12 mouse cellular contexts compared by ENCODE assay signal in the genomic region with DNA sequence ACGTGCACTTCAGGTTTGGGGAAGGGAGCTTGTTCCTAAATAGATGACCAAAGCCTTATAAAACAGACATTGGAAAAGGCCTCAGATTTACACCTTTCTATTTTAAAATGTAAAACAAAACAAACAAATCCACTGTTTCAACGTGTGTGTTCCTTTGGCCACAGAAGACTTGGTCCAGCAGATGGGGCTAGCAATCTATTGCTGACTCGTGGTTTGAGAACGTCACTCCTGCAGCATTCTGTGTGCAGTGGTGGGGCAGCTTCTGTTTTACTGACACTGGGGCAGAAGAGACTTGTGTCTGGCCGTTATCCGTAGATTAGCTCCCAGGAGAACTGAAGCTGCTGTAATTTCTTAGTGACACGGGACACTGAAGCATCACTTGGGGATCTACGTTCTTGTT. TPM values are rescaled to one million over a fixed set of nuclear protein-coding genes. Genes with fewer than 3 reads are reported as not detected.
DNase-seq lines count a peak whose midpoint lies in the region; ATAC-seq and TF ChIP-seq lines count a peak whose summit lies in the region.
"Had no signal": no experiment of that assay in that cellular context is flagged by ENCODE, and none has a peak within 500 bp of the region (broad histone marks: within the 10 kb centered on the region; RNA-seq: fewer than 3 reads in every experiment).

No protein-coding gene starts in this region.

- H3K4me3 ChIP-seq in intestine, postnatal 0 days (ENCODE audit: low read depth, low read length) = no peak overlapping the region
- H3K4me3 ChIP-seq in intestine, embryonic 16.5 days (ENCODE audit: low read length) = no peak overlapping the region
- no peak overlapping the region for H3K4me3 ChIP-seq in midbrain, postnatal 0 days (ENCODE audit: low read depth, low read length)
- no peak overlapping the region for H3K4me3 ChIP-seq in midbrain, embryonic 13.5 days (replicated peaks)
- no peak overlapping the region for H3K4me3 ChIP-seq in bone marrow, adult 2 months (replicated peaks; ENCODE audit: control insufficient read depth, low read depth, low read length)
- H3K4me3 ChIP-seq: forebrain, embryonic 12.5 days; limb, embryonic 15.5 days had no signal

- H3K36me3 ChIP-seq in intestine, postnatal 0 days (ENCODE audit: control insufficient read depth, insufficient read depth) = peaks cover 55% of the 10 kb centered on the region
- peaks cover 7% of the 10 kb centered on the region for H3K36me3 ChIP-seq in intestine, embryonic 16.5 days (ENCODE audit: control insufficient read depth, insufficient read depth, low read length)
- peaks cover 38% of the 10 kb centered on the region for H3K36me3 ChIP-seq in midbrain, postnatal 0 days (ENCODE audit: insufficient read depth, low read length)
- H3K36me3 ChIP-seq in midbrain, embryonic 13.5 days = peaks cover 64% of the 10 kb centered on the region
- no peaks in the 10 kb centered on the region; the same call in 1 of the 2 replicates for H3K36me3 ChIP-seq in splenic B cell, adult 2 months (ENCODE audit: control insufficient read depth, insufficient read depth, low read length, poor library complexity, severe bottlenecking)

- DNase-seq in midbrain, postnatal 0 days (ENCODE audit: low spot score) = no peak
- peak; percentile 69 for DNase-seq in splenic B cell, adult 2 months (ENCODE audit: low read depth, low spot score)
- no peak for DNase-seq in frontal cortex, postnatal 14 days (ENCODE audit: low spot score in 2 of 2)

- no peak overlapping the region for H3K9ac ChIP-seq in intestine, postnatal 0 days (ENCODE audit: low read depth, low read length)
- no peak overlapping the region for H3K9ac ChIP-seq in intestine, embryonic 16.5 days (ENCODE audit: low read depth, low read length)
- H3K9ac ChIP-seq in midbrain, postnatal 0 days (replicated peaks; ENCODE audit: low read length, poor library complexity, severe bottlenecking) = no peak overlapping the region
- H3K9ac ChIP-seq in midbrain, embryonic 13.5 days (replicated peaks) = no peak overlapping the region
- H3K9ac ChIP-seq: forebrain, embryonic 12.5 days; limb, embryonic 15.5 days had no signal

- no peak for TF ChIP-seq POLR2A in bone marrow, adult 2 months (IDR thresholded peaks at IDR 0.05; ENCODE audit: borderline replicate concordance, control insufficient read depth, low read depth, low read length)

- H3K27ac ChIP-seq in intestine, postnatal 0 days (ENCODE audit: low read depth, low read length) = no peak overlapping the region
- H3K27ac ChIP-seq in intestine, embryonic 16.5 days (ENCODE audit: low read length) = no peak overlapping the region
- no peak overlapping the region for H3K27ac ChIP-seq in midbrain, postnatal 0 days (ENCODE audit: low read depth, low read length)
- no peak overlapping the region for H3K27ac ChIP-seq in midbrain, embryonic 13.5 days
- no peak overlapping the region for H3K27ac ChIP-seq in bone marrow, adult 2 months (ENCODE audit: control insufficient read depth, insufficient read depth, low read depth, low read length, poor library complexity)
- H3K27ac ChIP-seq: forebrain, embryonic 12.5 days; limb, embryonic 15.5 days had no signal

- no peak overlapping the region for H3K4me2 ChIP-seq in intestine, postnatal 0 days (replicated peaks; ENCODE audit: low read depth)
- H3K4me2 ChIP-seq in intestine, embryonic 16.5 days (ENCODE audit: low read depth, low read length) = no peak overlapping the region
- H3K4me2 ChIP-seq in midbrain, postnatal 0 days (ENCODE audit: low read depth, low read length, poor library complexity, severe bottlenecking) = no peak overlapping the region
- no peak overlapping the region for H3K4me2 ChIP-seq in midbrain, embryonic 13.5 days (replicated peaks)
- H3K4me2 ChIP-seq: forebrain, embryonic 12.5 days; limb, embryonic 15.5 days had no signal

- no peak for ATAC-seq in intestine, postnatal 0 days
- ATAC-seq in intestine, embryonic 16.5 days = no peak
- no peak for ATAC-seq in midbrain, postnatal 0 days (ENCODE audit: low FRiP score)
- no peak for ATAC-seq in midbrain, embryonic 13.5 days
- ATAC-seq: hindbrain, embryonic 16.5 days; Patski had no signal

- WGBS in intestine, postnatal 0 days = 68% methylated on average over 8 of the region's 8 CpGs
- 73% methylated on average over 8 of the region's 8 CpGs for WGBS in intestine, embryonic 16.5 days
- 82% methylated on average over 8 of the region's 8 CpGs for WGBS in midbrain, postnatal 0 days
- WGBS in midbrain, embryonic 13.5 days = 85% methylated on average over 8 of the region's 8 CpGs
- WGBS in bone marrow, adult 2 months = 72% methylated on average over 8 of the region's 8 CpGs

- H3K27me3 ChIP-seq in intestine, postnatal 0 days (replicated peaks; ENCODE audit: control insufficient read depth, insufficient read depth, low read length) = no peaks in the 10 kb centered on the region
- H3K27me3 ChIP-seq in intestine, embryonic 16.5 days (replicated peaks; ENCODE audit: control insufficient read depth, insufficient read depth, low read length) = no peaks in the 10 kb centered on the region
- no peaks in the 10 kb centered on the region for H3K27me3 ChIP-seq in midbrain, postnatal 0 days (ENCODE audit: insufficient read depth, low read length)
- H3K27me3 ChIP-seq in midbrain, embryonic 13.5 days = no peaks in the 10 kb centered on the region
- no peaks in the 10 kb centered on the region for H3K27me3 ChIP-seq in splenic B cell, adult 2 months (ENCODE audit: control insufficient read depth, insufficient read depth, low read length, poor library complexity, severe bottlenecking)
- H3K27me3 ChIP-seq: forebrain, embryonic 12.5 days; limb, embryonic 15.5 days; Patski had no signal

- TF ChIP-seq CTCF in intestine, postnatal 0 days (IDR thresholded peaks at IDR 0.05; ENCODE audit: low read depth) = peak; percentile 68
- peak; percentile 64 for TF ChIP-seq CTCF in midbrain, postnatal 0 days (IDR thresholded peaks at IDR 0.05)
- peak; percentile 37; the same call in 1 of the 2 replicates for TF ChIP-seq CTCF in bone marrow, adult 2 months (IDR thresholded peaks at IDR 0.05; ENCODE audit: control insufficient read depth, insufficient read depth, low read length)

- no peaks in the 10 kb centered on the region for H3K4me1 ChIP-seq in intestine, postnatal 0 days (replicated peaks; ENCODE audit: control insufficient read depth, insufficient read depth, low read length)
- H3K4me1 ChIP-seq in intestine, embryonic 16.5 days (ENCODE audit: control insufficient read depth, insufficient read depth, low read length) = no peaks in the 10 kb centered on the region
- H3K4me1 ChIP-seq in midbrain, postnatal 0 days (ENCODE audit: insufficient read depth, low read length) = no peaks in the 10 kb centered on the region
- no peaks in the 10 kb centered on the region for H3K4me1 ChIP-seq in midbrain, embryonic 13.5 days (replicated peaks)
- no peaks in the 10 kb centered on the region for H3K4me1 ChIP-seq in bone marrow, adult 2 months (ENCODE audit: control insufficient read depth, insufficient read depth, low read length)
- H3K4me1 ChIP-seq: forebrain, embryonic 12.5 days; limb, embryonic 15.5 days had no signal

- no peaks in the 10 kb centered on the region for H3K9me3 ChIP-seq in intestine, postnatal 0 days (ENCODE audit: control insufficient read depth)
- no peaks in the 10 kb centered on the region for H3K9me3 ChIP-seq in intestine, embryonic 16.5 days (ENCODE audit: control insufficient read depth, low read length)
- no peaks in the 10 kb centered on the region for H3K9me3 ChIP-seq in midbrain, postnatal 0 days (ENCODE audit: low read length)
- no peaks in the 10 kb centered on the region for H3K9me3 ChIP-seq in midbrain, embryonic 13.5 days
- H3K9me3 ChIP-seq: forebrain, embryonic 12.5 days; limb, embryonic 15.5 days had no signal

RNA-seq across cellular contexts. Expression of a gene that starts 6.9 kb away (rescaled TPM):
- 24.8 and 26.8 TPM in 2 replicates for polyA plus RNA-seq in intestine, postnatal 0 days (2015; fragmentation: Nextera tagmentation; extraction: Ambion mirVana)
- polyA plus RNA-seq in intestine, embryonic 16.5 days (2015; fragmentation: Nextera tagmentation; extraction: Ambion mirVana) = 53.9 and 58.3 TPM in 2 replicates
- total RNA-seq in midbrain, postnatal 0 days (2014; rRNA removed) = 20.1 and 23.2 TPM in 2 replicates
- polyA plus RNA-seq in midbrain, postnatal 0 days (2015; fragmentation: Nextera tagmentation; extraction: Ambion mirVana) = 24.6 and 25.5 TPM in 2 replicates
- 51.3 and 53.7 TPM in 2 replicates for polyA plus RNA-seq in midbrain, embryonic 13.5 days (2015; fragmentation: Nextera tagmentation; extraction: Ambion mirVana)
- 29.0 and 47.1 TPM in 2 replicates for polyA plus RNA-seq in bone marrow, adult 2 months (2011; ENCODE audit: insufficient read depth, insufficient read length, low replicate concordance, missing spikeins)

RNA-seq across cellular contexts. Expression of a gene that starts 7.0 kb away (rescaled TPM):
- polyA plus RNA-seq in intestine, postnatal 0 days (2015; fragmentation: Nextera tagmentation; extraction: Ambion mirVana) = 9.5 and 10.3 TPM in 2 replicates
- 16.0 and 16.4 TPM in 2 replicates for polyA plus RNA-seq in intestine, embryonic 16.5 days (2015; fragmentation: Nextera tagmentation; extraction: Ambion mirVana)
- 12.8 and 16.5 TPM in 2 replicates for total RNA-seq in midbrain, postnatal 0 days (2014; rRNA removed)
- 5.7 TPM in 2 replicates for polyA plus RNA-seq in midbrain, postnatal 0 days (2015; fragmentation: Nextera tagmentation; extraction: Ambion mirVana)
- 16.3 and 18.2 TPM in 2 replicates for polyA plus RNA-seq in midbrain, embryonic 13.5 days (2015; fragmentation: Nextera tagmentation; extraction: Ambion mirVana)
- 10.0 and 29.6 TPM in 2 replicates for polyA plus RNA-seq in bone marrow, adult 2 months (2011; ENCODE audit: insufficient read depth, insufficient read length, low replicate concordance, missing spikeins)

RNA-seq across cellular contexts. Expression of a gene that starts 37.3 kb away (rescaled TPM):
- 5.1 and 5.6 TPM in 2 replicates for polyA plus RNA-seq in intestine, postnatal 0 days (2015; fragmentation: Nextera tagmentation; extraction: Ambion mirVana)
- polyA plus RNA-seq in intestine, embryonic 16.5 days (2015; fragmentation: Nextera tagmentation; extraction: Ambion mirVana) = 10.8 and 10.9 TPM in 2 replicates
- total RNA-seq in midbrain, postnatal 0 days (2014; rRNA removed) = 17.7 and 18.5 TPM in 2 replicates
- 12.0 and 14.8 TPM in 2 replicates for polyA plus RNA-seq in midbrain, postnatal 0 days (2015; fragmentation: Nextera tagmentation; extraction: Ambion mirVana)
- 18.6 and 18.7 TPM in 2 replicates for polyA plus RNA-seq in midbrain, embryonic 13.5 days (2015; fragmentation: Nextera tagmentation; extraction: Ambion mirVana)
- 2.9 and 7.6 TPM in 2 replicates for polyA plus RNA-seq in bone marrow, adult 2 months (2011; ENCODE audit: insufficient read depth, insufficient read length, low replicate concordance, missing spikeins)

RNA-seq across cellular contexts. Expression of a gene that starts 57.1 kb away (rescaled TPM):
- polyA plus RNA-seq in intestine, postnatal 0 days (2015; fragmentation: Nextera tagmentation; extraction: Ambion mirVana) = 0.13 TPM in 1 of 2 replicates, not detected in the other
- not detected in 2 replicates for polyA plus RNA-seq in intestine, embryonic 16.5 days (2015; fragmentation: Nextera tagmentation; extraction: Ambion mirVana)
- 0.52 and 1.5 TPM in 2 replicates for total RNA-seq in midbrain, postnatal 0 days (2014; rRNA removed)
- 0.47 and 0.48 TPM in 2 replicates for polyA plus RNA-seq in midbrain, postnatal 0 days (2015; fragmentation: Nextera tagmentation; extraction: Ambion mirVana)
- polyA plus RNA-seq in midbrain, embryonic 13.5 days (2015; fragmentation: Nextera tagmentation; extraction: Ambion mirVana) = 0.05 and 0.27 TPM in 2 replicates
- polyA plus RNA-seq in bone marrow, adult 2 months (2011; ENCODE audit: insufficient read depth, insufficient read length, low replicate concordance, missing spikeins) = 0.45 TPM in 1 of 2 replicates, not detected in the other
- polyA plus RNA-seq: neural tube, embryonic 11.5 days had no signal
